Mouse (Mus musculus) embryo, embryonic 9.5 days (tissue): Measurements from ENCODE around the gene Mbnl1.

Experiments used
- DNase-seq: peaks from one replicate; pipeline ENCODE4 v3.0.0-alpha.2; 2017; ENCODE audit errors: extremely low spot score

Gene Mbnl1

GRCm38 (mm10) chr3:60608952-60609403 lies 136.3 kb downstream of the Mbnl1 start:
- peak; percentile 31 for DNase-seq

GRCm38 (mm10) chr3:60611839-60612238 lies 139.2 kb downstream of the Mbnl1 start:
- DNase-seq, result peak; percentile 34

GRCm38 (mm10) chr3:60613121-60613520 lies 140.5 kb downstream of the Mbnl1 start:
- no peak for DNase-seq

- DNase-seq, result no peak
Observed at GRCm38 (mm10) chr3:60614516-60614915, 141.9 kb downstream of the Mbnl1 start.

GRCm38 (mm10) chr3:60615057-60615606 lies 142.5 kb downstream of the Mbnl1 start:
- no peak for DNase-seq

GRCm38 (mm10) chr3:60615615-60616014 lies 143.0 kb downstream of the Mbnl1 start:
- DNase-seq, result no peak

GRCm38 (mm10) chr3:60616147-60616546 lies 143.5 kb downstream of the Mbnl1 start:
- no peak for DNase-seq

GRCm38 (mm10) chr3:60617643-60618042 lies 145.0 kb downstream of the Mbnl1 start:
- DNase-seq, result no peak

GRCm38 (mm10) chr3:60620236-60620635 lies 147.6 kb downstream of the Mbnl1 start:
- DNase-seq, result no peak

GRCm38 (mm10) chr3:60631183-60631582 lies 158.6 kb downstream of the Mbnl1 start:
- no peak for DNase-seq

GRCm38 (mm10) chr3:60631754-60632153 lies 159.1 kb downstream of the Mbnl1 start:
- no peak for DNase-seq

GRCm38 (mm10) chr3:60632796-60633466 lies 160.3 kb downstream of the Mbnl1 start:
- DNase-seq, result no peak

GRCm38 (mm10) chr3:60638530-60638929 lies 165.9 kb downstream of the Mbnl1 start:
- no peak for DNase-seq

GRCm38 (mm10) chr3:60639135-60639534 lies 166.5 kb downstream of the Mbnl1 start:
- no peak for DNase-seq

- DNase-seq, result no peak
Observed at GRCm38 (mm10) chr3:60642227-60642626, 169.6 kb downstream of the Mbnl1 start.

- DNase-seq, result no peak
Observed at GRCm38 (mm10) chr3:60645531-60645930, 172.9 kb downstream of the Mbnl1 start.

GRCm38 (mm10) chr3:60648293-60648692 lies 175.7 kb downstream of the Mbnl1 start:
- no peak for DNase-seq

GRCm38 (mm10) chr3:60660762-60661161 lies 188.1 kb downstream of the Mbnl1 start:
- no peak for DNase-seq
